Mouse (Mus musculus): ENCODE measurements around the gene Suox.
"Not testable (repeated sequence)": the region's sequence is repeated elsewhere in the genome, so short reads cannot be mapped to it uniquely, and the experiment has no call there.

Suox gene

DNA sequence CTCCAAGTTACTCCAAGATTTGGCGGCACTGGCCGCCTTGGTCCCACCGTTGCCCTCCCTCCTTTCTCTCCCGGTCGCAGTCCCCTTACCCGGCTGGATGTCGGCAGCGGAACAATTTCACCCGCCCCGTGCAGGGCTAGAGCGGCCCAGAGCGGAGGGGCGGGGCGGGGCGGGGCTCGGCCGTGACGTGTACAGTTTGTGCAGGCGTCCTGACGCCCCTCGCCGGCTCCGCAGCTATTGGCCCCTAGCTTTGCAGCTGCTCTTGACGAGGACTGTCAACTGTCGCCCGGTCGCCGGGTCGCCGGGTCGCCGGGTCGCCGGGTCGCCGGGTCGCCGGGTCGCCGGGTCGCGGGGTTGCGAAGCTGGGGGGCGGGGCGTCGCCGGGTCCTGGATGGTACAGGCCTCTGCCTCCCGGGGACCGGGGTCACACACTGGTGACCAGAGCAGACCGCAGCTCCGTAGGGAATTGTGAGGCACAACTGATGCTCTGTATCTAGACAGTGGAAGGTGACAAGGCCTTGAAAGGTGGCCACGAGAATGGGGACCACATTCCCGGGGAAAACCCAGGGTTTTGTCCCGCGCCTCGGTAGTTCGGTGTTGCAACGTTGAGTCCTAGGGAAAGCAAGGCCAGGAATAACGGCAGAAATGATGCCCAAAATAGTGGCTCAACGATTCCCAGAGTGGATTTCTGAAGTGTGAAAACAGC is at the start of gene Suox:
Gene Suox, minus strand, starts transcription at position 311 of the 706 bp plus-strand sequence.
- DNase-seq (ENCODE audit: low spot score) = peak; percentile 93

GRCm38 (mm10) chr10:128715559-128716537 is 42.0 kb upstream of the Suox start:
- no peak for DNase-seq (ENCODE audit: low spot score)

DNA sequence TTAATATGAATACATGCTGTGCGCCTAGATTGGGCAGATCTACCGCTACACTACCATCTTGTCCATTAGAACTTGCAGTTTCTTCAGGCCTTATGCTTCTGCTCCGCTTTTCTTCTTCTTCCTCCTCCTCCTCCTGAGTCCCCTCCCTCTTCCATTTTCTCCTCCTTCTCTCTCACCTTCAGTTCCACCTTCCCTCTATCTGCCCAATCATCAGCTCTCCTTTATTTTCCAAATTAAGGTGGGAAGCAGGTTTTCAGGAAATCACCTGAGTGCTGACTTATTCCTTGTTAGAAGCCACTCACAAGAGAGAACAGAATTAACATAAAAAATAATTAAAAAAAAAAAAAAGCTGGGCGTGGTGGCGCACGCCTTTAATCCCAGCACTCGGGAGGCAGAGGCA is 37.4 kb upstream of the Suox start:
- not testable (repeated sequence) for DNase-seq (ENCODE audit: low spot score)

DNA sequence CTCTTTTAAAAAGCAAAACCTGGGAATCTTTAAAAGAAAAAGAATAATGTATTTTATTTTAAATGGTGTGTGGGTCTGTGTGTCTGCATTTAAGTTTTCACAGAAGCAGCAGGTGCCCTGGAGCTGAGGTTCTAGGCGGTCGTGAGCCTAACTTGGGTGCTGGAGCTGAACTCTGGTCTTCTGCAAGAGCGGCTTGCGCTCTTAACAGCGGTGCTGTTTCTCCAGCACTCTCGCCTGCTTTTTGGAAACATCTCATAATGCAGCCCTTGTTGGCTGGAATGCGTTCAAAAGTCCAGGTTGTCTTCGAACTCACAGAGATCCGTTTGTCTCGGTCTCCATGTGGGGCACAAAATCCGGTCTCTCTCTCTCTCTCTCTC is 31.4 kb upstream of the Suox start:
- DNase-seq (ENCODE audit: low spot score) = peak; percentile 40

GRCm38 (mm10) chr10:128704491-128705316 is 30.8 kb upstream of the Suox start, which contains the start of gene Cdk2:
Gene Cdk2, minus strand, starts transcription at chr10:128705031.
- peak; percentile 96 for DNase-seq (ENCODE audit: low spot score)

GRCm38 (mm10) chr10:128703895-128704294 is 30.0 kb upstream of the Suox start, which contains the start of gene Pmel:
Gene Pmel, plus strand, starts transcription at chr10:128704195.
- no peak for DNase-seq (ENCODE audit: low spot score)

DNA sequence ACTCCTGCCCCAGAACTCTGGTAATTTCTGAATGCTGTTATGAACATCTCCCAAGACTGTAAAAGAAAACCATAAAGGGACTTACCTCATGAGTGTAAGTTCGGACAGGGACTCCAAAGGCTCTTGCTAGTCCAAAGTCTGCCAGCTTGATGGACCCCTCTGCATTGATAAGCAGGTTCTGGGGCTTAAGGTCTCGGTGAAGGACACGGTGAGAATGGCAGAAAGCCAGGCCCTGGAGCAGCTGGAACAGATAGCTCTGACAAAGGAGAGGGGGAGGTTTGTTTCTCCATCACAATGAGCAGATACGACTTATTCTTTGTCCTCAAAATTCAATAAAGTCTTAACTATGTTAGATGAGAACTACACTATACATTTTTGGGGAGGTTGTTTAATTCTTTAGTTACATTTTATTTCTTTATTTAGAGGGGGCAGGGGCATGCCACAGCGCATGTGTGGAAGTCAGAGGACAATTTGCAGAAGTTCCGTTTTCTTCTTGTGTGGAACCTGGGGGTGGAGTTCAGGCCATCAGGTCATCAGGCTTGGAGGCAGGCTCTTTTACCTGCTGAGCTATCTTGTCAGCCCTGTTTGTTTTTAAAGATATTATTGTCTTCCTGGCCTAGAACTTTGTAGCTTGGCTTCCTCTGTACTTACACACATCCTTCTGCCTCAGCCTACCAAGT is 28.6 kb upstream of the Suox start:
- no peak for DNase-seq (ENCODE audit: low spot score)

DNA sequence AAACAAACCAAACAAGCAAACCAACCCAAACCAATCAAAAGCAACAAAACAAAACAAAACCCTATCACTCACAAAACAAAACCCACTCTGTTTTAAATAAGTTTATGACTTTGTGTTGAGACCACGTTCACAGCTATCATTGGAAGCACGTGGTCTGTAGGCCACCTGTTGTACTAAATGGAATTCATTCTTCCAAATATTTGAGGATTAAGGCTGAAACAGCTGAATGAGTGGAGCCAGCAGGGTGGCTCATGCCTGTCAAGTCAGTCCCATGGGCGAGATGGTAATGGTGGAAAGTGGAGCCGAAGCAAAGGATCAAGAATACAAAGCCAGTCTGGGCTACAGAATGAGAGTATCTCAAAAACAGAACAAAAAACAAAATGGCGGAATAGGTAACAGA is 26.8 kb upstream of the Suox start:
- no peak for DNase-seq (ENCODE audit: low spot score)

DNA sequence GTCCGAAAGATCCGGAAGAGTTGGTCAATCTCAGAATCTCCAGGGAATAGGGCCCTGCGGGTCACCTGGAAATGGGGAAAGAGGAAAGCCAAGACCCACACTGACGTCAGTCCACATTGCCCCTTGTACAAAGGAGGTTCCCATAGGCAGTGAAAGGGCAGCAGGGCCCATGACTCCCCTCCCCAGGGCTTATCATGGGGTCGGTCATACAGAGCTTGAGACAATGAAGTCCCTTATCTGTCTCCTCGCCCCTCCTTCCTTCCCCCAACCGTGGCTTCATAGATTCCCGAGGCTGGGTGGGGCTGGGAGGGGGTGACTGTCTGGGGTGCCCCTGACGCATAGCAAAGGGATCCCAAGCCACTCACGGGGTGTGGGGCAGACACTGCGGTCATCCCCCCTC is 25.7 kb upstream of the Suox start:
- DNase-seq (ENCODE audit: low spot score) = no peak

DNA sequence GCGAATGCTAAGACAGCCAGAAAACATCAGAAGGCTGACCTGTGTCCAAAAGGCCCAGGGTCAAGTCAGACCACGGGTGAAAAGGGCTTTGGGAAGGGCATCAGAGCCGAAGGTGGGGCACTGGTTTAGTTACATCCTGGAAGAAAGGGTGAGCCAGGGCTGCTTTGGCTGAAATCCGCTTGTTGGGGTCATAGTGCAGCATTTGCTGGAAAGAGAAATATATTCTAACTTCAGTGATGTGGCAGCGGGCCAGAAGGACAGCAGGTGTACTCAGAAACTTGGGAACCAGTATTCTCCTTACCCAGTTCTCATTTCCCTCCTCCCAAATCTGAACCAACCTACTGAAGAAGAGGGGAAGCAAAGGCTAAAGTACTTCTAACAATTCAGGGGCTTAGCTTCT is 25.1 kb upstream of the Suox start:
- no peak for DNase-seq (ENCODE audit: low spot score)

DNA sequence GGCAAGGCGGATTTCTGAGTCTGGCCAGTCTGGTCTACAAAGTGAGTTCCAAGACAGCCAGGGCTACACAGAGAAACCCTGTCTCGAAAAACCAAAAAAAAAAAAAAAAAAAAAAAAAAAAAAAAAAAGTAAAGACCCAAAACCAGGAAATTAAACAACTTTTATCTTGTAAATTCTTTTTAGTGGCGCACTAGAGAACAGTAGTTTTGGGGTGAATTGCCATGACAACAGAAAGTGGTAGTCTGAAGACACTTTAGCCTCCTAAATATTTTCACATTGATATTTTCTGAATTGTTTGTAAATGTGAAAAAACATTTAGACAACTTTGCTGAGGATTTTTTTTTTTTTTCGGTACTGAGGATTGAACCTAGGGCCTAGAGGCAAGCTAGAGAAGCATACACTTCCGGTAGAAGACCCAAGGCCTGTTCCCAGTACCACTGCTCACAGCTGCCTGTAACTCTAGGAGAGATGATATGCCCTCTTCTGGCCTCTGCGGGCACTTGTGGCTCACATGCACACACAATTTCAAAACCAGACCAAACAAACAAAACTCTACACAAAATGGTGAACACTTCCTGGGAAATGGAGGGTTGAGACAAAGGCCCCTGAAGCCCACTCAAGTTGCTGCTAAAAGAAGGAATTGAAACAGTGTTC is 23.3 kb upstream of the Suox start:
- peak; percentile 23 for DNase-seq (ENCODE audit: low spot score)

- peak; percentile 100 for DNase-seq (ENCODE audit: low spot score)
These were observed 22.3 kb upstream of the Suox start, which contains the start of gene Rab5b for GRCm38 (mm10) chr10:128695992-128696807. Gene Rab5b, minus strand, starts transcription at chr10:128696264.

GRCm38 (mm10) chr10:128695411-128695991 is 21.6 kb upstream of the Suox start:
- DNase-seq (ENCODE audit: low spot score) = no peak

- DNase-seq (ENCODE audit: low spot score) = peak; percentile 82
These were observed 666 bp upstream of the Suox start for GRCm38 (mm10) chr10:128674469-128675008.

DNA sequence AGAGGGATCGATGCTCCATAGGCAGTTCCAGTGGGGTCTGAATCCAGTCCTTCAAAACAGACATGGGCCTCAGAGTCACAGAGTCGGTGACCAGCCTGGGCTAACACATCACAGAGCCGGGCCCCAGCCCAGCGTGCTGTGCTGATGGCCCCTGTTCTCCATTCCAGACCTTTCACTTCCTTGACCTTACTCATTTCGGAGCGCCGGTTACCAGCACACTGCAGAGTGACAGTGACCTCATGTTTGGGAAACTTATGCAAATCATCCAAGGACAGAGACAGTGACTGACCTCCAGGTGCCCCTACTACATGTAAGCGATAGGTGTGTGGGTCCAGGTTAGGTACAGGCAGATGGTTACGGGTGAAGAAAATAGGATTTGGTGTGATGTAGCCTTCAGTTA is 2.7 kb downstream of the Suox start:
- no peak for DNase-seq (ENCODE audit: low spot score)

GRCm38 (mm10) chr10:128668790-128669672 is 4.8 kb downstream of the Suox start:
- no peak for DNase-seq (ENCODE audit: low spot score)

- no peak for DNase-seq (ENCODE audit: low spot score)
These were observed 8.1 kb downstream of the Suox start for GRCm38 (mm10) chr10:128665806-128666205.

- no peak for DNase-seq (ENCODE audit: low spot score)
These were observed 8.6 kb downstream of the Suox start for GRCm38 (mm10) chr10:128665307-128665706.
